Mouse (Mus musculus) liver, adult 2 months (tissue): ENCODE results near the gene Mta2.

ENCODE experiments used
- CTCF ChIP-seq: fragments of 200-500 bp; IDR thresholded peaks from 2 replicates; pipeline ENCODE4 v1.5.1; 2011; ENCODE audit warnings: low read depth, low read length, control low read depth
- POLR2A ChIP-seq: fragments of 200-500 bp; IDR thresholded peaks from 2 replicates; pipeline ENCODE4 v1.6.1; 2011; ENCODE audit warnings: low read length, control low read depth; ENCODE audit not compliant: insufficient read depth; ENCODE audit errors: extremely low read depth

DNA sequence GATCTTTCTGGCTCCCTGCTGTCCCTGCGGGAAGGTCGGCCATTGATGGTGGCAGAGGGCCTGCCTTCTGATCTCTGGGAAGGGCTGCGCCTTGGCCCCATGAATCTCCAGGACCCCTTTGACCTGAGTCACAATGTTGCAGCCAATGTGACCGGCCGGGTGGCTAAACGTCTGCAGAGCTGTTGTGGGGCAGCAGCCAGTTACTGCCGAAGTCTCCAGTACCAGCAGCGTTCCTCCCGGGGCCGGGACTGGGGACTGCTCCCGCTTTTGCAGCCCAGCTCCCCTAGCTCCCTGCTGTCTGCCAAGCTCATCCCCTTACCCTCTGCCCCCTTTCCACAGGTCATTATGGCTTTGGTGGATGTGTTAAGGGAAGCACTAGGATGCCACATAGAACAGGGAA is 23.4 kb downstream of the Mta2 start:
- TF ChIP-seq POLR2A (no peak), CTCF (no peak)
